Mouse (Mus musculus) neural tube, embryonic 14.5 days (tissue): ENCODE measurements around the gene Brsk1. TPM values are rescaled to one million over a fixed set of nuclear protein-coding genes. Genes with fewer than 3 reads are reported as not detected.

Source experiments
- ATAC-seq: fragments of 200-750 bp; cut with Nextera tagmentation; 2 replicates; pipeline ENCODE4 v1.8.0; 2017; ENCODE audit warnings: low read depth, mild to moderate bottlenecking, moderate TSS enrichment, moderate library complexity
- H3K27ac ChIP-seq: fragments of 300-500 bp; sonication (generic); 2 replicates; pipeline ENCODE4 v1.5.1; 2014; ENCODE audit warnings: low read depth, mild to moderate bottlenecking, control low read depth, low read length, moderate library complexity, mixed read lengths
- H3K27me3 ChIP-seq: fragments of 300-500 bp; sonication (generic); 2 replicates; pipeline ENCODE4 v1.6.1; 2014; ENCODE audit warnings: low read length; ENCODE audit not compliant: control insufficient read depth, insufficient read depth
- H3K36me3 ChIP-seq: fragments of 300-500 bp; sonication (generic); 2 replicates; pipeline ENCODE4 v1.6.1; 2014; ENCODE audit warnings: low read length, mixed read lengths; ENCODE audit not compliant: control insufficient read depth, insufficient read depth
- H3K4me1 ChIP-seq: fragments of 300-500 bp; sonication (generic); 2 replicates; pipeline ENCODE4 v1.6.1; 2014; ENCODE audit warnings: low read length; ENCODE audit not compliant: control insufficient read depth, insufficient read depth
- H3K4me2 ChIP-seq: fragments of 300-500 bp; sonication (generic); 2 replicates; pipeline ENCODE4 v1.6.1; 2014; ENCODE audit warnings: mild to moderate bottlenecking, low read depth, low read length, control low read depth
- H3K4me3 ChIP-seq: fragments of 300-500 bp; sonication (generic); 2 replicates; pipeline ENCODE4 v1.5.1; 2014; ENCODE audit warnings: low read depth, low read length, control low read depth, mixed read lengths
- H3K9ac ChIP-seq: fragments of 300-500 bp; sonication (generic); replicated peaks from 2 replicates; pipeline ENCODE4 v1.6.1; 2014; ENCODE audit warnings: low read depth, mild to moderate bottlenecking, control low read depth, low read length, mixed read lengths
- H3K9me3 ChIP-seq: fragments of 300-500 bp; sonication (generic); 2 replicates; pipeline ENCODE4 v1.6.1; 2016; ENCODE audit warnings: low read length; ENCODE audit not compliant: control insufficient read depth
- WGBS: fragments of 180-500 bp; shearing (Covaris S2); extraction: QIAGEN DNeasy Blood & Tissue Kit; methylation state at CpG from one replicate; pipeline ENCODE4 v1.1.7; 2014; 5-methylcytosine and 5-hydroxymethylcytosine counted together
- polyA plus RNA-seq: library from polyadenylated mRNA; unstranded; fragments of >200 nt; fragmentation: Nextera tagmentation; extraction: Ambion mirVana; gene quantifications from 2 replicates; pipeline ENCODE4 v1.2.1, GENCODE M21; 2014

The Brsk1 gene
- polyA plus RNA-seq, 1 experiment from 2014 or later = 12.9 TPM

DNA sequence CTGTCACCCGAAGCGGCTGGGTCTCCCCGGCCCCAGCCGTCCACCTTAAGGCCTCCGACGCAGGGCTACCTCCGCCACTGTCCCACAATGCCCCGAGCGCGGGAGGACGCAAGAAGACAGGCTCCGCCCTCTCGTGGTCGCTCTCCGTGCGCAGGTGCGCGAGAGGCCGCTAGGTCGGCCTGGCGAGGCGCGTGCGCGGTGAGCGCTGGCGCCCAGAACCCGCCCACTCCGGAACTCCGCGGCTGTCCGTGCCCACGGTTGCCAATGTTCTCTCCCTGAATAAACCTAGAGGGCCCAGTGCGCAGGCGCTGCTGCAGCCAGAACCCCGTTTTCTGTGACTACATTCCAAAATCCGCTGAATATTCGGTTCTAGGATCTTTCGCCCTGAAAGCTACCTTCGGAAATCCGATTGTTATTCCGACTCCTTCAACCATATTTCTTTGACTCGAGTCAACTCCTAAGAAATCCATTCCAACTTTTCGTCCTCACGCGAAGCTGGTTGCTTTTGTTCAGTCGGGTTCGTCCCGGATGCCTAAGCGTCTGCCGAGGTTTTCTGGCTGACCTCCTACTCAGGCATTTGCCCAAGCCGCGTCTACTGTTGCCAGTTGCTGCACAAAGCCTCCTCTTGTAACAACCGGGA lies 31.4 kb upstream of the Brsk1 start, which contains the start of gene Ppp6r1:
TSS of gene Ppp6r1 (minus strand) at position 108 of the 640 bp plus-strand sequence.
- Histone ChIP-seq H3K9ac (peak within 1 kb of the TSS; percentile 84), H3K9me3 (no peaks in the 10 kb centered on the region), H3K27me3 (no peaks in the 10 kb centered on the region), H3K36me3 (0 out of 2 replicates have a peak, but pooled peaks cover 3% of the 10 kb centered on the region), H3K27ac (peak within 1 kb of the TSS; percentile 95), H3K4me1 (peaks cover 16% of the 10 kb centered on the region), H3K4me2 (peak within 1 kb of the TSS; percentile 73), H3K4me3 (peak within 1 kb of the TSS; percentile 85)
- ATAC-seq = peak; percentile 96
- WGBS = under 1% methylated on average over 53 of the region's 54 CpGs

DNA sequence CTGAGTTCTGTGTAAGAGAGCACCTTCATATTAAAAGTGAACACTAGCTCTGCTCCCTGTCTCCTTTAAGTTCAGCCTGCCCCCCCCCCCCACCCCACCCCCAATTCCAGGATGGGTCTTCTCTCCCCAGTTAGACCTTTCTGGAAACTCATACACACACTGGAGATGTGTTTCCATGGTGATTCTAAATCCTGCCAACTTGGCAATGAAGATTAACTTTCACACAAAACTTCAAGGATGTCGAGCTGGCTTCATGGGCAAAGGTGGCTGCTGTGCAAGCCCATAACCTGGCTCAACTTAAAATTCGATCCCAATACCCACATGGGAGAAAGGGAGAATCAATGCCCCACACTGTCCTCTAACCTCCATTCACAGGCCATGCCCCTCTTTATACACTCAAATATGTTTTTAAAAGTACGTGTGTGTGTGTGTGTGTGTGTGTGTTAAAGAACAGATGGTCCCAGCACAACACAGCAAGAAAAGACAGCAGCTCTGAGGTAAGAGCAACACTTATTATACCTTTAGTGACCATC lies 30.4 kb upstream of the Brsk1 start:
- no peak for ATAC-seq
- peak overlapping the region; percentile 73 for H3K4me2 ChIP-seq
- peak overlapping the region; percentile 95 for H3K27ac ChIP-seq
- H3K27me3 ChIP-seq = no peaks in the 10 kb centered on the region
- H3K36me3 ChIP-seq = 0 out of 2 replicates have a peak, but pooled peaks cover 3% of the 10 kb centered on the region
- 62% methylated on average over 3 of the region's 3 CpGs for WGBS
- H3K4me3 ChIP-seq = peak overlapping the region; percentile 85
- H3K4me1 ChIP-seq = peaks cover 16% of the 10 kb centered on the region
- no peaks in the 10 kb centered on the region for H3K9me3 ChIP-seq
- H3K9ac ChIP-seq = peak overlapping the region; percentile 11; the same call in 1 of the 2 replicates

DNA sequence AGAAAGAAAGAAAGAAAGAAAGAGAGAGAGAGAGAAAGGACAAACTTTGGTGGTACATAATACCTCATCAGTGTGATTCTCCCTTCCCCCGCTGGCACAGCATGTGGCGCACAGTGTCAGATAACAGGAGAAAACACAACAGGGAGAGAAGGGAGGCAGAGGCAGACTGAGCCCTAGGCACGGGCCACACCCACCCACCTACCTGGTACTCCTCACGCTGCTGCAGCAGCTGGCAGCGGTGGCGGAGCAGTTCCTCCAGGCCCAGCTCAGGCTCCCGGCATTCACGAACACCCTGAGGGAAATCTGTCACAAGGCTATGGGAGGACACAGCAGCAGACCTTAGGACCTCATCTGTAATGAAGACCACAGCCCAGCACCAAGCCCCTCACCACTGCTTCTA lies 27.2 kb upstream of the Brsk1 start:
- WGBS = 84% methylated on average over 8 of the region's 8 CpGs
- Histone ChIP-seq H3K27ac (no peak overlapping the region), H3K4me1 (peaks cover 3% of the 10 kb centered on the region; the same call in 1 of the 2 replicates), H3K36me3 (peaks cover 9% of the 10 kb centered on the region; the same call in 1 of the 2 replicates), H3K4me2 (no peak overlapping the region), H3K9me3 (no peaks in the 10 kb centered on the region), H3K4me3 (no peak overlapping the region), H3K27me3 (no peaks in the 10 kb centered on the region), H3K9ac (no peak overlapping the region)
- no peak for ATAC-seq

DNA sequence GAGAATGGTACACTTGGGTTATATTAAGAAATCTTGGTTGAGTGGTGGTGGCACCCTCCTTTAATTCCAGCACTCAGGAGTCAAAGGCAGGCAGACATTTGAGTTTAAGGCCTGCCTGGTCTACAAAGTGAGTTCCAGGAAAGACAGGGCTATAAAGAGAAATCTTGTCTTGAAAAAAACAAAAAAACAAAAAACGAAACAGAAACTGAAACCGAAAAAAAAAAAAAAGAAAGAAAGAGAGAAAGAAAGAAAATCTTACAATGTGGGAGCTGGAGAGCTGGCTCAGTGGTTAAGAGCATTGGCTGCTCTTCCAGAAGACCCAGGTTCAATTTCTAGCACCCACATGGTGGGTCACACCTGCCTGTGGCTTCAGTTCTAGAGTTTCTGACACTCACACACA lies 26.7 kb upstream of the Brsk1 start:
- Histone ChIP-seq H3K27me3 (no peaks in the 10 kb centered on the region), H3K9ac (no peak overlapping the region), H3K27ac (no peak overlapping the region), H3K36me3 (peaks cover 13% of the 10 kb centered on the region; the same call in 1 of the 2 replicates), H3K4me1 (peaks cover 3% of the 10 kb centered on the region; the same call in 1 of the 2 replicates), H3K9me3 (no peaks in the 10 kb centered on the region), H3K4me2 (no peak overlapping the region), H3K4me3 (no peak overlapping the region)
- no peak for ATAC-seq
- 92% methylated on average over 2 of the region's 2 CpGs for WGBS

GRCm38 (mm10) chr7:4666871-4667270 lies 23.5 kb upstream of the Brsk1 start:
- H3K27ac ChIP-seq = no peak overlapping the region
- no peaks in the 10 kb centered on the region for H3K27me3 ChIP-seq
- no peaks in the 10 kb centered on the region for H3K4me1 ChIP-seq
- H3K4me3 ChIP-seq = no peak overlapping the region
- H3K36me3 ChIP-seq = peaks cover 23% of the 10 kb centered on the region; the same call in 1 of the 2 replicates
- no peak for ATAC-seq
- WGBS = 97% methylated on average over 5 of the region's 5 CpGs
- H3K9ac ChIP-seq = no peak overlapping the region
- no peak overlapping the region for H3K4me2 ChIP-seq
- H3K9me3 ChIP-seq = no peaks in the 10 kb centered on the region

- Histone ChIP-seq H3K4me1 (no peaks in the 10 kb centered on the region), H3K4me3 (no peak overlapping the region), H3K9me3 (no peaks in the 10 kb centered on the region), H3K36me3 (peaks cover 26% of the 10 kb centered on the region; the same call in 1 of the 2 replicates), H3K27me3 (no peaks in the 10 kb centered on the region), H3K4me2 (no peak overlapping the region), H3K9ac (no peak overlapping the region), H3K27ac (no peak overlapping the region)
- 95% methylated on average over 8 of the region's 8 CpGs for WGBS
- ATAC-seq = no peak
Measured at GRCm38 (mm10) chr7:4668506-4668905, 21.9 kb upstream of the Brsk1 start.

DNA sequence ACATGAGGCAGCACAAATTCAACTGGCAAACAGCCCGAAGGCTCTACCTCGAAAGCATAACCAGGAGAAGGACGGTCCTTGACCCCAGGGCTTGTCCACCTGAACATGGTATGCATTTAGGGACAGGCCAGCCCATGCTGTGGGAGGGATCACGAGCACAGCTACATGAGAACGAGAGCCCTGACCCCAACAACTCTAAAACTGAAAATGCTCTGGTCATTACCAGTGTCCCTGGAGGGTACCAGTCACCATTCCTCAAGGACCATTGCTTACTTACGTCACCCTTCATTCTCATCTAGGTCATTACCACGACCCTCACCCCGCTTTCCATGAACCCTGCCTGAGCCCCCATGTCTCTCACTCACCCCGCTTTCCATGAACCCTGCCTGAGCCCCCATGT lies 21.2 kb upstream of the Brsk1 start:
- H3K4me3 ChIP-seq = no peak overlapping the region
- H3K4me2 ChIP-seq = no peak overlapping the region
- H3K36me3 ChIP-seq = peaks cover 26% of the 10 kb centered on the region
- WGBS = 98% methylated on average over 9 of the region's 9 CpGs
- ATAC-seq = no peak
- no peaks in the 10 kb centered on the region for H3K27me3 ChIP-seq
- no peaks in the 10 kb centered on the region for H3K4me1 ChIP-seq
- H3K9me3 ChIP-seq = no peaks in the 10 kb centered on the region
- H3K9ac ChIP-seq = no peak overlapping the region
- H3K27ac ChIP-seq = no peak overlapping the region

DNA sequence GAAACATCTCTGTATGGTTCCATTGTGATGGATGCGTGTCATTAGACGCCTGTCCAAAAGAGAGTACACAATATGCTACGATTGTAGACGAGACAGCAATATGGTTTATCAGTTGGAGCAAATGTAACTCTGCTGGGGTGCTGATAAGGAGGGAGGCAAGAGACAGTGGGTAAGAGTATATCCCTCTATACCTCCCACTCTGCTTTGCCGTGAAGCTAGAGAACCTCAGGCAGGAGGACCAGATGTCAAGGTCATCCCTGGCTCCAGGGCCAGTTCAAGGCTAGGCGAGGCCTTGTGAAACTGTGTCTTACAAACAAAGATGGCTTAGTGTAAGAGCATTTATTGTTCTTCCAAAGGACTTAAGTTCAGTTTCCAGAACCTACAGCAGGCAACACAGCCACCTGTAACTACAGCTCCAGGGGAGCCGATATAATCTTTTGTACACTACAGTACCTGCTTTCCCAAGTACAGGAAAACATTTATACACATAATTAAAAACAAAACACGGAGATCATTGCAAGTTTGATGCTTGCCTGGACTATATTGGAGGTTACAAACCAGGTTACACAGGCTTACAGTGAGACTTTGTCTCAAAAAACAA lies 19.6 kb upstream of the Brsk1 start:
- Histone ChIP-seq H3K27ac (no peak overlapping the region), H3K9me3 (no peaks in the 10 kb centered on the region), H3K36me3 (peaks cover 32% of the 10 kb centered on the region), H3K27me3 (no peaks in the 10 kb centered on the region), H3K4me1 (no peaks in the 10 kb centered on the region), H3K4me3 (no peak overlapping the region), H3K4me2 (no peak overlapping the region), H3K9ac (no peak overlapping the region)
- ATAC-seq = no peak
- 92% methylated on average over 8 of the region's 8 CpGs for WGBS

DNA sequence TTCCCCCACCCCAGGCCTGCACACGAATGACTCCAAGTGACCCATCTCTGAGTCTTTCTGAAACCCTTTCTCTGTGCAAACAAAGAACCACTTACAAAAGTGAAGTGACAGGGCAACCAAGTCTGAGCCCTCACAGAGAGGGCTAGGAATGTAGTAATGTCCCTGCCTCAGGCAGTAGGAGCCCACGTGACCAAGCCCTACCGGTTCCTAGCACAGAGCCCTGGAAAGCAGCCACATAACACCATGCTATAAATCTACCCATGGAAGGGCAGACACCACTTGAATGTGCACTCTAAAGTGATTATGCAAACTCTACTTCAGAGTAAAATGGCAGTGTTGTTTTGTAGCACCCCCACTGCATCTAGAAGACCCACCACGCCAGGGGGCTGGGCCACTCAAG lies 18.4 kb upstream of the Brsk1 start:
- H3K9me3 ChIP-seq = no peaks in the 10 kb centered on the region

More for the DNA sequence above, 18.4 kb upstream of the Brsk1 start:
- Histone ChIP-seq H3K4me3 (no peak overlapping the region), H3K27ac (peak overlapping the region; percentile 40; the same call in 1 of the 2 replicates), H3K4me2 (no peak overlapping the region), H3K27me3 (no peaks in the 10 kb centered on the region), H3K36me3 (peaks cover 30% of the 10 kb centered on the region), H3K9ac (no peak overlapping the region), H3K4me1 (no peaks in the 10 kb centered on the region)
- ATAC-seq = peak; percentile 95
- 25% methylated on average over 4 of the region's 4 CpGs for WGBS
